Mouse (Mus musculus) limb, embryonic 11.5 days (tissue): ENCODE results near the gene Gstp3. TPM values are rescaled to one million over a fixed set of nuclear protein-coding genes. Genes with fewer than 3 reads are reported as not detected.

Experiments
- ATAC-seq: fragments of 200-750 bp; cut with Nextera tagmentation; 2 replicates; pipeline ENCODE4 v1.8.0; 2017; ENCODE audit warnings: low read depth; ENCODE audit not compliant: insufficient number of reproducible peaks, low FRiP score, low TSS enrichment
- DNase-seq: peaks from one replicate; pipeline ENCODE4 v3.0.0-alpha.2; 2015; ENCODE audit warnings: low spot score
- H3K27ac ChIP-seq: fragments of 300-500 bp; sonication (generic); replicated peaks from 2 replicates; pipeline ENCODE4 v1.5.1; 2014; ENCODE audit warnings: low read depth, mild to moderate bottlenecking, low read length
- H3K27me3 ChIP-seq: fragments of 300-500 bp; sonication (generic); 2 replicates; pipeline ENCODE4 v1.6.1; 2014; ENCODE audit warnings: mild to moderate bottlenecking, low read length, mixed read lengths; ENCODE audit not compliant: control insufficient read depth, insufficient read depth
- H3K36me3 ChIP-seq: fragments of 300-500 bp; sonication (generic); 2 replicates; pipeline ENCODE4 v1.6.1; 2014; ENCODE audit warnings: mild to moderate bottlenecking, low read length, moderate library complexity, mixed read lengths; ENCODE audit not compliant: control insufficient read depth, insufficient read depth
- H3K4me1 ChIP-seq: fragments of 300-500 bp; sonication (generic); 2 replicates; pipeline ENCODE4 v1.6.1; 2014; ENCODE audit warnings: low read length, mixed read lengths; ENCODE audit not compliant: control insufficient read depth, insufficient read depth
- H3K4me2 ChIP-seq: fragments of 300-500 bp; sonication (generic); 2 replicates; pipeline ENCODE4 v1.6.1; 2014; ENCODE audit warnings: low read depth, mild to moderate bottlenecking, moderate library complexity; ENCODE audit not compliant: severe bottlenecking
- H3K4me3 ChIP-seq: fragments of 300-500 bp; sonication (generic); 2 replicates; pipeline ENCODE4 v1.5.1; 2014; ENCODE audit warnings: low read depth, low read length
- H3K9ac ChIP-seq: fragments of 300-500 bp; sonication (generic); 2 replicates; pipeline ENCODE4 v1.6.1; 2014; ENCODE audit warnings: mild to moderate bottlenecking, low read length
- H3K9me3 ChIP-seq: fragments of 300-500 bp; sonication (generic); 2 replicates; pipeline ENCODE4 v1.6.1; 2016; ENCODE audit warnings: low read length; ENCODE audit not compliant: control insufficient read depth
- WGBS: fragments of 180-500 bp; shearing (Covaris S2); extraction: QIAGEN DNeasy Blood & Tissue Kit; methylation state at CpG from one replicate; pipeline ENCODE4 v1.1.7; 2014; 5-methylcytosine and 5-hydroxymethylcytosine counted together
- polyA plus RNA-seq: library from polyadenylated mRNA; unstranded; fragments of >200 nt; fragmentation: Nextera tagmentation; extraction: Ambion mirVana; gene quantifications from 2 replicates; pipeline ENCODE4 v1.2.1, GENCODE M21; 2014

The Gstp3 gene
- polyA plus RNA-seq, 1 experiment from 2014 or later: 0.23 TPM

DNA sequence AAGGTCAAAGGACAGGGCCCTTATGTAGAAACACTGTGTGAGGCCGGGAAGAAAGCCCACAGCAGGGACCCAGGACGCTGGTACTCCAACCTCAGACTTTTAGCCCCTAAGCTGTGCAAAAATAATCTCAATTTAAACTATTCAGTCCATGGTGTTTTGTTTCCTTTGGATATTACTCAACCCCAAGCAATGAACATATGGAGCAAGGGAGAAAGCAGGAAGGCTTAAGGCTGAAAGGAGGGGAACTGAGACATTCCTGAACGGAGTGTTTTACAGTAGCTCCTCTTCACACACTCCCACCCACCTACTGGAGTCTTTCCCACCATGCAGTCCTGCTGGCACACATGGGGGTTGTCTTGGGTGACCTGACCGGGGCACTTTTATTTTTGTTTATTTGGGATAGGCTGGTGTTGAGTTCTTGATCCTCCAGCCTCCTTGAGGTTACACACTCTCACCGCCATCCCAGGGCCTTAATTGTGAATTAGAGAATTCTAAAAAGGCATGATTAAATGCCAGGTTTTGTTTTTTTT lies 35.5 kb upstream of the Gstp3 start:
- Histone ChIP-seq H3K9ac (no peak overlapping the region), H3K4me2 (no peak overlapping the region), H3K36me3 (no peaks in the 10 kb centered on the region), H3K9me3 (no peaks in the 10 kb centered on the region), H3K4me3 (no peak overlapping the region), H3K27me3 (peaks cover 2% of the 10 kb centered on the region; the same call in 1 of the 2 replicates), H3K4me1 (peaks cover 15% of the 10 kb centered on the region), H3K27ac (no peak overlapping the region)
- ATAC-seq (no peak), DNase-seq (no peak)
- WGBS: 78% methylated on average over 5 of the region's 5 CpGs

DNA sequence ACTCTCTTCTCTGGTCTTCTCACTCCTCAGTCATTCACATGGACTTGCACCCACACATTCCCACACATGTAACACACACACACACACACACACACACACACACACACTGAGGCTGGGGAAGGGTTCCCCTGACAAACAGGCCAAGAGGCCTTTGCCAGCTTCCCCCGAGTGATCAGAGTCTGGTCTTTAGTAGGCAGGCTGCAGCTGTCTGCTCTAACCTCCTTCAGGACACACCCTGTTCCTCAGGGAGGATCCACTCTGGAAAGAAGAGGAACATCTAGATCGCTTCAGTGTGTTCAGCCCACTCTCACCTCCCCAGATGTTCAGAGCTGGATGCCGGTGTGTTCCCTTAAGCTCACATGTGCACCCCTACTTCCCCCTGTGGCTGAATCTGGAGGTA lies 35.0 kb upstream of the Gstp3 start:
- WGBS: 75% methylated on average over 3 of the region's 3 CpGs
- DNase-seq: no peak

DNA sequence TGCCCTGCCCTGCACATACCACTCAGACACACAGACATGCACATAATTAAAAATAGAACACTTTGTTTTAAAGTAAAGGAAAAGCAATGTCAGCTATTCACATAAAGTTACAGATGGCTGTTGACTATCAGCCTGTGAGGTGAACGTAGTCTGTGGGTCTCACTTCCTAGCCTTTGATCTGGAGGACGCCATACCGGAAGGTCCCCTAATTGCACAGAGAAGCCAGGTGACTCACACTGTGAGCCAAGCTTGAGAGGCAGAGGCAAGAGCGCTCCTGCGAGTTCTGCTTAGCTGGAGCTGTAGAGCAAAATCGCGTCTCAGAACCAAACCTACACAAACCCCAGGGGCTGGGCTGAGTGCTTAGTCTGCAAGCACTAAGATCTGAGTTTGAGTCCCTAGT lies 34.4 kb upstream of the Gstp3 start:
- Histone ChIP-seq H3K36me3 (no peaks in the 10 kb centered on the region), H3K4me3 (no peak overlapping the region), H3K27me3 (no peaks in the 10 kb centered on the region), H3K4me2 (no peak overlapping the region), H3K27ac (no peak overlapping the region), H3K4me1 (peaks cover 6% of the 10 kb centered on the region), H3K9me3 (no peaks in the 10 kb centered on the region), H3K9ac (no peak overlapping the region)
- WGBS: 52% methylated on average over 7 of the region's 7 CpGs
- DNase-seq (no peak), ATAC-seq (no peak)

More for the DNA sequence above, 35.0 kb upstream of the Gstp3 start:
- H3K4me2 ChIP-seq: no peak overlapping the region
- H3K4me1 ChIP-seq: peaks cover 11% of the 10 kb centered on the region
- H3K36me3 ChIP-seq: no peaks in the 10 kb centered on the region
- H3K27me3 ChIP-seq: no peaks in the 10 kb centered on the region; the same call in 1 of the 2 replicates
- no peaks in the 10 kb centered on the region for H3K9me3 ChIP-seq
- H3K27ac ChIP-seq: no peak overlapping the region
- ATAC-seq: no peak
- no peak overlapping the region for H3K4me3 ChIP-seq
- H3K9ac ChIP-seq: no peak overlapping the region

DNA sequence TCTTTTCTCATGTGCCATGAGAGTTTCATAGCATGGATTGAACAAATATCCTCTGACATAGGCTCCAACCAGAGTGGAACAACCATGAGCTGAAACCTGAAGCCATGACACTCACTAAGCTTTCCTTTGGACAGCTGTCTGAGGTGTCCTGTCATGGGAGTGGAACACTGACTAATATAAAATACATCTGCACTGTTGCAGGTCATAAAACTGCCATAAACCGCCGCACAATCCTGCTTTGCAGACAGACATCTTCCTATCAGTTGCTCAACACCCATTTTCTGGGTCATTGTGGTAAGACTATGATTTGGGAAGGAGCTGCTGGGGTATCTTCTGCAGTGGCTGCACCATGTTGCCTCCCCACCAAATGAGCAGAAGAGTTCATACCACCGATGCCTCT lies 33.4 kb upstream of the Gstp3 start:
- no peak overlapping the region for H3K9ac ChIP-seq
- ATAC-seq (no peak), DNase-seq (no peak)
- H3K4me2 ChIP-seq: no peak overlapping the region
- no peaks in the 10 kb centered on the region for H3K27me3 ChIP-seq
- no peaks in the 10 kb centered on the region for H3K36me3 ChIP-seq
- H3K4me3 ChIP-seq: no peak overlapping the region
- 76% methylated on average over 3 of the region's 3 CpGs for WGBS
- H3K9me3 ChIP-seq: no peaks in the 10 kb centered on the region
- H3K4me1 ChIP-seq: peaks cover 4% of the 10 kb centered on the region; the same call in 1 of the 2 replicates
- H3K27ac ChIP-seq: no peak overlapping the region

DNA sequence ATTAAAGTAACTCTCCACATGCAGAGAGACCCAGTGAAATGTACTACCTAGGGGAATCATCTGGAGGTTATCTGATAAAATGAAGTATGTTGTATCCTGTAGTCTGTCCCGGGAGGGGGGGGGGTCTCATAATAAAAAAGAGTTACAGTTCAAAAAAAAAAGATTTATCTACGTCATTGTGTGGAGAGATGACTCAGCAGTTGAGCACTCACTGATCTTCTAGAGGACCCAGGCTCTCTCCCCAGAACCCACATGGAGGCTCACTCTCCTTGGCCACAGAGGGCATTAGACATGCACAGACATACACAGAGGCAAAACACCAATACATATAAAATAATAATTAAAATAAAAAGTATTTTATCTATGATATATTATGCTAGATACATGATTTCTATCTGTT lies 32.0 kb upstream of the Gstp3 start:
- DNase-seq (no peak), ATAC-seq (no peak)
- H3K4me3 ChIP-seq: no peak overlapping the region
- H3K36me3 ChIP-seq: no peaks in the 10 kb centered on the region
- no peak overlapping the region for H3K9ac ChIP-seq
- 72% methylated on average over 2 of the region's 2 CpGs for whole genome bisulfite sequencing
- H3K27ac ChIP-seq: no peak overlapping the region
- H3K4me1 ChIP-seq: peaks cover 3% of the 10 kb centered on the region; the same call in 1 of the 2 replicates
- H3K9me3 ChIP-seq: no peaks in the 10 kb centered on the region
- H3K4me2 ChIP-seq: no peak overlapping the region
- H3K27me3 ChIP-seq: no peaks in the 10 kb centered on the region

DNA sequence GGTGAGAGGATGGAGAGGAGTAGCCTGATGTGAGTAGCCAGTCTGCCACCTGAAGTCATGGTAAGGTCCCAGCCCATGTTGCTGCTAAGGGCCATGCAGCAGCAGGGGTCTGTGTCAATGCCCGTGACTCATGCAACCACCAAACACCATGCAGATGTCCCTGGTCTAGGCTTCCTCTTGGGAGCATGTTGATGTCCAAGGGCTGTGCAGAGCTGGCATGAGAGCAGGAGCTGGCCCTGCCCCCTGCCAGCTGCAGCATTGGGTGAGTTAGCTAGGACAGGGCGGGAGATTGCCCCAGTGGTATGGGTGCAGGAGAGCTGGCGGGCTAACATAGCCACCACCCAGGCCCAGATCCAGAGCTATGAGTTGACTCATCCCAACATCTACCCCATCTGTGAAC lies 31.1 kb upstream of the Gstp3 start:
- ATAC-seq (no peak), DNase-seq (no peak)

DNA sequence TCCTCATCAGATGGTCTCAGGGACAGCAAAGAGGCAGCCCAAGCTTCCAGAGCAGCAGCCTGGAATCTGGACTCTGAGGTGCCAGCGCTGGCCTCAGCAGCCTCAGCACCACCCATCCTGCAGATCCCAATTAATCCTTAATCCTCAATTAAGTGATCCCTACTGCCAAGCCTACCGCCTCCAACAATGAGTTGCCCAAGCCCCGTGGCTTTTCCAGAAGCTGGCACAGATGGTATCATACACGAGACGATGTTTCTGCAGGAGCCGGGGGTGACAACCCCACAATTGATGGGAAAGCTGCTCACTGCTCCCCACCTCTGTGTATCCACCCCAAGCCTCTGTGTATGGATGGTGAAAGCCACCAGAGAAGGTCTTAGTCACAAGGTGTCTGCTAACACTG lies 29.8 kb upstream of the Gstp3 start:
- Histone ChIP-seq H3K9ac (no peak overlapping the region), H3K4me2 (no peak overlapping the region), H3K27me3 (peaks cover 3% of the 10 kb centered on the region; the same call in 1 of the 2 replicates), H3K9me3 (no peaks in the 10 kb centered on the region), H3K4me3 (no peak overlapping the region), H3K4me1 (no peaks in the 10 kb centered on the region), H3K36me3 (no peaks in the 10 kb centered on the region), H3K27ac (no peak overlapping the region)
- ATAC-seq (no peak), DNase-seq (no peak)
- WGBS: 85% methylated on average over 6 of the region's 6 CpGs

More for the DNA sequence above, 31.1 kb upstream of the Gstp3 start:
- no peaks in the 10 kb centered on the region for H3K4me1 ChIP-seq
- no peaks in the 10 kb centered on the region for H3K36me3 ChIP-seq
- H3K27ac ChIP-seq: no peak overlapping the region
- H3K9me3 ChIP-seq: no peaks in the 10 kb centered on the region
- WGBS: 89% methylated on average over 3 of the region's 3 CpGs
- no peak overlapping the region for H3K4me3 ChIP-seq
- no peak overlapping the region for H3K9ac ChIP-seq
- H3K27me3 ChIP-seq: no peaks in the 10 kb centered on the region
- H3K4me2 ChIP-seq: no peak overlapping the region

DNA sequence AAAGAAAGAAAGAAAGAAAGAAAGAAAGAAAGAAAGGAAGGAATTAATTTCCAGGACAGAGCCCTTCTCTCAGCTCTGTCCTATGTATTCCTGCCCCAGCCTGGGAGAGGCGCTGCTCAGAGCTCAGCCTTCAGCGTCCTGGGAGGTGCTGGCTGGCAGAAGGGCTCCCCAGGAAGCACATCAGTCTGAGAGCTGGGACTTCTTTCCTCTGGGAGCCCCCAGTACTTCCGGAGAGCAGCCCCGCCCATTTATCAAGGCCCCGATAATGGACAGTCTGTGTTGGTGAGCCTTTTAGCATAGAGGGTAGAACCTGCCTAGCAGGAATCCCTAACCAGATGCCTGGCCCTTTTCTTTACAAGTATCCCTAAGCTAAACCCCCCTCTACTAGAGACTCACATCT lies 28.8 kb upstream of the Gstp3 start:
- no peaks in the 10 kb centered on the region for H3K4me1 ChIP-seq
- H3K9ac ChIP-seq: no peak overlapping the region
- ATAC-seq: no peak
- no peak overlapping the region for H3K27ac ChIP-seq
- WGBS: 58% methylated on average over 5 of the region's 5 CpGs
- no peak overlapping the region for H3K4me2 ChIP-seq
- no peaks in the 10 kb centered on the region for H3K36me3 ChIP-seq
- no peaks in the 10 kb centered on the region for H3K9me3 ChIP-seq
- DNase-seq: no peak
- H3K27me3 ChIP-seq: peaks cover 3% of the 10 kb centered on the region; the same call in 1 of the 2 replicates
- no peak overlapping the region for H3K4me3 ChIP-seq

DNA sequence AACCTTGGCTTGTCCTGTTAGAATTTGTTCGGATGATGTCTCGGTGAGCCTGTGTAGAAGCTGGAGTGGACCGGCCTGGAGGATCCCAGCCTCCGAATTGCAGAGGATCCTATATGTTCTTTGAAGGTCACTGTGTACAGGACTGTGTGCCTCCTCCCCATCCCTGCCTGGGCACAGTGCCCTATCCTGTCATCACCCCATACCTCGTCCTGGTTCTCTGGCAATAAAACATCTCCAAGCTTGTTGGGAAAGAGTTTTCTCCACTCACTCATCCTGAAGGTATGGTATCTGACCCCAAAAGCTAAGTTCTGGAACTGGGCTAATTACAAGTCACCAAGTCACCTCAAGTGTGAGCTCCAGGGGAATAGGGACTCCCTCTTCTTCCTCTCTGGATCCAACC lies 27.7 kb upstream of the Gstp3 start:
- ATAC-seq (no peak), DNase-seq (no peak)
- no peak overlapping the region for H3K9ac ChIP-seq
- H3K27me3 ChIP-seq: peaks cover 3% of the 10 kb centered on the region; the same call in 1 of the 2 replicates
- H3K27ac ChIP-seq: no peak overlapping the region
- no peaks in the 10 kb centered on the region for H3K9me3 ChIP-seq
- H3K36me3 ChIP-seq: no peaks in the 10 kb centered on the region
- 85% methylated on average over 5 of the region's 5 CpGs for WGBS
- no peaks in the 10 kb centered on the region for H3K4me1 ChIP-seq
- no peak overlapping the region for H3K4me2 ChIP-seq
- no peak overlapping the region for H3K4me3 ChIP-seq
